Mouse (Mus musculus): ENCODE measurements around the gene Stoml2.
A peak's percentile ranks its signal among the peaks of the same experiment; 100 is the strongest.

Gene Stoml2

GRCm38 (mm10) chr4:43037860-43038566 is 6.5 kb upstream of the Stoml2 start:
- DNase-seq, result no peak

- no peak for DNase-seq
Measured at GRCm38 (mm10) chr4:43036356-43036755, 4.8 kb upstream of the Stoml2 start.

GRCm38 (mm10) chr4:43035851-43036250 is 4.3 kb upstream of the Stoml2 start:
- DNase-seq, result no peak

- no peak for DNase-seq
Measured at GRCm38 (mm10) chr4:43033481-43033880, 2.0 kb upstream of the Stoml2 start.

GRCm38 (mm10) chr4:43032501-43032900 is 991 bp upstream of the Stoml2 start:
- no peak for DNase-seq

- no peak for DNase-seq
Measured at GRCm38 (mm10) chr4:43030780-43031230, 705 bp downstream of the Stoml2 start.

- DNase-seq, result no peak
Measured at GRCm38 (mm10) chr4:43030352-43030751, 1.2 kb downstream of the Stoml2 start.

GRCm38 (mm10) chr4:43029749-43030148 is 1.8 kb downstream of the Stoml2 start:
- DNase-seq, result no peak

- DNase-seq, result no peak
Measured at GRCm38 (mm10) chr4:43029121-43029520, 2.4 kb downstream of the Stoml2 start.

GRCm38 (mm10) chr4:43025084-43025960 is 6.2 kb downstream of the Stoml2 start, which contains the start of gene Pigo:
TSS of gene Pigo (minus strand) at chr4:43025819.
- peak; percentile 98 for DNase-seq

GRCm38 (mm10) chr4:43024673-43025072 is 6.8 kb downstream of the Stoml2 start:
- no peak for DNase-seq

GRCm38 (mm10) chr4:43021341-43021740 is 10.2 kb downstream of the Stoml2 start:
- no peak for DNase-seq

- no peak for DNase-seq
Measured at GRCm38 (mm10) chr4:43020876-43021275, 10.6 kb downstream of the Stoml2 start.

GRCm38 (mm10) chr4:43019641-43020465 is 11.7 kb downstream of the Stoml2 start:
- DNase-seq, result no peak

GRCm38 (mm10) chr4:43019176-43019575 is 12.3 kb downstream of the Stoml2 start:
- no peak for DNase-seq

GRCm38 (mm10) chr4:43018156-43018555 is 13.4 kb downstream of the Stoml2 start:
- DNase-seq, result no peak

- no peak for DNase-seq
Measured at GRCm38 (mm10) chr4:43012091-43012490, 19.4 kb downstream of the Stoml2 start.

GRCm38 (mm10) chr4:43010161-43011038 is 21.1 kb downstream of the Stoml2 start, which contains the start of gene Fancg:
TSS of gene Fancg (minus strand) at chr4:43010506.
- DNase-seq, result peak; percentile 86

GRCm38 (mm10) chr4:43005765-43006164 is 25.7 kb downstream of the Stoml2 start:
- DNase-seq, result peak; percentile 65

GRCm38 (mm10) chr4:43004951-43005350 is 26.6 kb downstream of the Stoml2 start:
- no peak for DNase-seq

- no peak for DNase-seq
Measured at GRCm38 (mm10) chr4:43002756-43003439, 28.6 kb downstream of the Stoml2 start.
